Mouse (Mus musculus): ENCODE data around the gene Txn1. TPM values are rescaled to one million over a fixed set of nuclear protein-coding genes. Genes with fewer than 3 reads are reported as not detected.
A peak's percentile ranks its signal among the peaks of the same experiment; 100 is the strongest.

Gene Txn1
- 443 and 451 TPM in 2 replicates for polyA plus RNA-seq (2014; fragmentation: Nextera tagmentation; extraction: Ambion mirVana)

DNA sequence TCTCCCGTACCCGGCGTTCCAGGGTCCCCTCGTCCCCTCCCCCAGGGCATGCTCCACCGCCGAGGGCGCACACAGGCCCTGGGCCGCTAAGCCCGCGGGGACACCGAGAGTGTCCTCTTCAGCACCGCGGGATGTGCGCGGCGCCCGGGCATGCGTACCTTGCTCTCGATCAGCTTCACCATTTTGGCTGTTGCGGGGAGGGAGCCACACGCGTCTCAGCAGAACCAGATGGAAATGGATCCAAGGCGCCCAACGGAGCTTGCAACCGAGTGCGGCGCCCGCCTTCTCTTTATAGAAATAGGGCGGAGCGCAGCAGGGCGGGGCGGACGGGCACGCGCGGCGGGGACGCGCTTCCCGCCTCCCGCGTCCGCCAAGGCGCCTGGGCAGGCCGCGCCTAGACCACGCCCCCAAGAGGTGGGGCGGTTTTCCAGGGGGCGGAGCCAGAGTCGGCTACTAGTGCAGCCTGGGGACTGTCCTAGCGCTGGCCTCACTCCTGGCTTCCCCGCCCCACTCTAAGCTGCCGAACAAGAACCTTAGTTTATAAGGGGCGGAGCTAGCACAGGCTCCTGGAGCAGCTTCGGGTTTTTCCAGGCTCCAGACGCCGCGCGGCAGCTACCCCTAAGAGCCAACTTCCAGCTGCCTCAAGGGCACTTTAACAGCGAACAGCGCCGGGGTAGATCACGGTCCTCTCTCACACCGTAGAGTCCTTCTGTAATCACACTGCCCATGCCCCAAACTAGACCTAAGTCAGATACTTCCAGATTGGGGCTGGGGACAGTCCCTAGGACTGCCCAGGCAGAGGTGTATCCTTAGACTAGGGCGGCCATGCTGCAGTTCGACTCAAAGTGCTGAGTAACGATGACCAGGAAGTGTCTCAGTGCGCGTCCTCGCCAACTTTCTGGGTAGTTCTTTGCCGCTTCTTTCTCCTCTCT lies at the start of gene Txn1:
Gene Txn1 (minus strand): TSS at position 383 of the 932 bp plus-strand sequence.
- ATAC-seq (replicated peaks; ENCODE audit: insufficient number of reproducible peaks, low FRiP score, low TSS enrichment, low read depth) (peak; percentile 99), DNase-seq (ENCODE audit: low spot score) (peak; percentile 99)
- Histone ChIP-seq H3K27me3 (ENCODE audit: control insufficient read depth, insufficient read depth, low read length) (no peaks in the 10 kb centered on the region), H3K9me3 (replicated peaks; ENCODE audit: control insufficient read depth, low read length) (no peaks in the 10 kb centered on the region), H3K36me3 (replicated peaks; ENCODE audit: control insufficient read depth, insufficient read depth, low read depth, low read length) (peaks cover 4% of the 10 kb centered on the region; the same call in 1 of the 2 replicates), H3K27ac (replicated peaks; ENCODE audit: low read depth, low read length) (peak within 1 kb of the TSS; percentile 71), H3K9ac (replicated peaks; ENCODE audit: low read length) (peak within 1 kb of the TSS; percentile 63), H3K4me2 (ENCODE audit: low read depth, low read length) (peak within 1 kb of the TSS; percentile 62), H3K4me3 (ENCODE audit: low read depth, low read length) (peak within 1 kb of the TSS; percentile 81), H3K4me1 (ENCODE audit: control insufficient read depth, insufficient read depth, low read length) (no peaks in the 10 kb centered on the region; the same call in 1 of the 2 replicates)
- 0% methylated on average over 70 of the region's 71 CpGs for WGBS

GRCm38 (mm10) chr4:58003501-58003900 lies 47.3 kb upstream of the Txn1 start:
- 59% methylated on average over 3 of the region's 3 CpGs for WGBS
- Histone ChIP-seq H3K27me3 (ENCODE audit: control insufficient read depth, insufficient read depth, low read length) (no peaks in the 10 kb centered on the region), H3K27ac (replicated peaks; ENCODE audit: low read depth, low read length) (no peak overlapping the region), H3K4me2 (ENCODE audit: low read depth, low read length) (no peak overlapping the region), H3K4me1 (ENCODE audit: control insufficient read depth, insufficient read depth, low read length) (no peaks in the 10 kb centered on the region), H3K9me3 (replicated peaks; ENCODE audit: control insufficient read depth, low read length) (no peaks in the 10 kb centered on the region), H3K4me3 (ENCODE audit: low read depth, low read length) (no peak overlapping the region), H3K9ac (replicated peaks; ENCODE audit: low read length) (no peak overlapping the region), H3K36me3 (replicated peaks; ENCODE audit: control insufficient read depth, insufficient read depth, low read depth, low read length) (no peaks in the 10 kb centered on the region)
- ATAC-seq (replicated peaks; ENCODE audit: insufficient number of reproducible peaks, low FRiP score, low TSS enrichment, low read depth) (no peak), DNase-seq (ENCODE audit: low spot score) (no peak)

- DNase-seq (ENCODE audit: low spot score) (no peak), ATAC-seq (replicated peaks; ENCODE audit: insufficient number of reproducible peaks, low FRiP score, low TSS enrichment, low read depth) (no peak)
- no peak overlapping the region for H3K4me3 ChIP-seq (ENCODE audit: low read depth, low read length)
- no peak overlapping the region for H3K9ac ChIP-seq (replicated peaks; ENCODE audit: low read length)
- H3K4me2 ChIP-seq (ENCODE audit: low read depth, low read length) = no peak overlapping the region
- H3K9me3 ChIP-seq (replicated peaks; ENCODE audit: control insufficient read depth, low read length) = no peaks in the 10 kb centered on the region
- H3K4me1 ChIP-seq (ENCODE audit: control insufficient read depth, insufficient read depth, low read length) = no peaks in the 10 kb centered on the region
- 78% methylated on average over 1 of the region's 1 CpGs for WGBS
- no peaks in the 10 kb centered on the region for H3K27me3 ChIP-seq (ENCODE audit: control insufficient read depth, insufficient read depth, low read length)
- H3K27ac ChIP-seq (replicated peaks; ENCODE audit: low read depth, low read length) = no peak overlapping the region
- no peaks in the 10 kb centered on the region for H3K36me3 ChIP-seq (replicated peaks; ENCODE audit: control insufficient read depth, insufficient read depth, low read depth, low read length)
These were observed 35.2 kb upstream of the Txn1 start for GRCm38 (mm10) chr4:57991425-57991824.

DNA sequence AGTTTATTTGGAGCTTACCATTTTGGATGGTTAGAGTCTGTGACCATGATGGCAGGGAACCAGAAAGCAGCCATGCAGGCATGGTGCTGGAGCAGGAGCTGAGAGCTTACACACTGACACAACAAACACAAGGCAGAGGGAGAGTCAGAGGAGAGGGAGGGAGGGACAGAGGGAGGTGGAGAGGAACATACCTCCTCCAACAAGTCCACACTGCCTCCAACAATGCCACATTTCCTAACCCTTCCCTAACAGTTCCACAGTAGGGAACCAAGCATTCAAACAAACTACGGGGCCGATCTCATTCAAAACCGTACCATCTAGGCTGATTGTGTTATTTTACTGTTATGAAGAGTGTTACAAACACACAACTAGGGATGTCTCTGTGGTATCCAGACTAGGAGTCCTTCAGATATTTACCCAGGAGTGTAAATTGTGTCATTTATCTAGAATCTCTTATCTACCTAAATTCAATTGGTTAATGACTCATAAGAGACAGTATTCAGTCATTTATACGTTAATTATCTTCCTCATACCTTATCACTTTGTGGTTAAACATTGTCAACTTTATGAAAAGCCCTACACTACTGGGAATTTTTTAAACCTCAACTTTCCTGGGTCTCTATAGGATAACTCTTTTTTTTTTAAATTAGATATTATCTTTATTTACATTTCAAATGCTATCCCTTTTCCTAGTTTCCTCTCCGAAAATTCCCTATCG lies 18.3 kb upstream of the Txn1 start:
- Histone ChIP-seq H3K4me2 (ENCODE audit: low read depth, low read length) (no peak overlapping the region), H3K9me3 (replicated peaks; ENCODE audit: control insufficient read depth, low read length) (no peaks in the 10 kb centered on the region), H3K27me3 (ENCODE audit: control insufficient read depth, insufficient read depth, low read length) (no peaks in the 10 kb centered on the region), H3K9ac (replicated peaks; ENCODE audit: low read length) (no peak overlapping the region), H3K27ac (replicated peaks; ENCODE audit: low read depth, low read length) (no peak overlapping the region), H3K4me1 (ENCODE audit: control insufficient read depth, insufficient read depth, low read length) (no peaks in the 10 kb centered on the region), H3K4me3 (ENCODE audit: low read depth, low read length) (no peak overlapping the region), H3K36me3 (replicated peaks; ENCODE audit: control insufficient read depth, insufficient read depth, low read depth, low read length) (no peaks in the 10 kb centered on the region)
- no peak for ATAC-seq (replicated peaks; ENCODE audit: insufficient number of reproducible peaks, low FRiP score, low TSS enrichment, low read depth)
- 91% methylated on average over 6 of the region's 6 CpGs for whole genome bisulfite sequencing
- no peak for DNase-seq (ENCODE audit: low spot score)

DNA sequence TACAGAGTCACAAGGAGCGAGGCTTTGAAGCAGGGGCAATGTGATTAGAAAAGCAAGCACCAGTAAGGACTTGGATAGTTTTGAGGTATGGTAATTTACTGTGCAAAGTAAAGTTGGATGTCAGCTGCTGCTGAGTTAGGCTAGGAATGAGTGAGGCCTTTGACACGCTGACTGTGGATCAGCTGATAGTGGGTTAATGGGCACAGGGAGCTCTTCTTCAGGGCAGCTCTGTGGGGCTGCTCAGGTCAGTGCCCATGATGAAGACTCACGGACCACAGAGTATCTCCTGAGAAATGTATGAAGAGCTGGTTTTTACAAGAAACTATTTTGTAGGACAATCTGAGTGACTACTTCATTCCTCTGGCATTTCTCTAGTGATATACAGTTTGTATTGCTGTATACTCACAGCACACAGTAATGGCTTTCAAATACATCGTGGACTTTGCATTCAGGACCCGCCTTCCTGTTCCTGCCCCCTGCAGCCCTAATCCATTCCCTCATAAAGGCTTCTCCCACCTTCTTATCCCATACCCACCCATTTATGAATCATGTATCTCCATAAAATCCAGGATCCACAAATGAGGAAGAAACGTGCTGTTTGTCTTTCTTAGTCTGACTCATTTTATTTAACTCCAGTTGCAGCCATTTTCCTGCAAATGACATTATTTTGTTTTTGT lies 17.5 kb upstream of the Txn1 start:
- no peaks in the 10 kb centered on the region for H3K27me3 ChIP-seq (ENCODE audit: control insufficient read depth, insufficient read depth, low read length)
- no peak for DNase-seq (ENCODE audit: low spot score)
- H3K4me2 ChIP-seq (ENCODE audit: low read depth, low read length) = no peak overlapping the region
- no peak overlapping the region for H3K4me3 ChIP-seq (ENCODE audit: low read depth, low read length)
- WGBS = 81% methylated on average over 6 of the region's 6 CpGs
- H3K4me1 ChIP-seq (ENCODE audit: control insufficient read depth, insufficient read depth, low read length) = no peaks in the 10 kb centered on the region
- H3K27ac ChIP-seq (replicated peaks; ENCODE audit: low read depth, low read length) = no peak overlapping the region
- H3K9ac ChIP-seq (replicated peaks; ENCODE audit: low read length) = no peak overlapping the region
- H3K9me3 ChIP-seq (replicated peaks; ENCODE audit: control insufficient read depth, low read length) = no peaks in the 10 kb centered on the region
- H3K36me3 ChIP-seq (replicated peaks; ENCODE audit: control insufficient read depth, insufficient read depth, low read depth, low read length) = no peaks in the 10 kb centered on the region
- no peak for ATAC-seq (replicated peaks; ENCODE audit: insufficient number of reproducible peaks, low FRiP score, low TSS enrichment, low read depth)

- H3K9me3 ChIP-seq (replicated peaks; ENCODE audit: control insufficient read depth, low read length) = no peaks in the 10 kb centered on the region
- no peak overlapping the region for H3K4me3 ChIP-seq (ENCODE audit: low read depth, low read length)
- DNase-seq (ENCODE audit: low spot score) (no peak), ATAC-seq (replicated peaks; ENCODE audit: insufficient number of reproducible peaks, low FRiP score, low TSS enrichment, low read depth) (no peak)
- H3K4me2 ChIP-seq (ENCODE audit: low read depth, low read length) = no peak overlapping the region
- no peaks in the 10 kb centered on the region for H3K36me3 ChIP-seq (replicated peaks; ENCODE audit: control insufficient read depth, insufficient read depth, low read depth, low read length)
- H3K27ac ChIP-seq (replicated peaks; ENCODE audit: low read depth, low read length) = no peak overlapping the region
- H3K4me1 ChIP-seq (ENCODE audit: control insufficient read depth, insufficient read depth, low read length) = no peaks in the 10 kb centered on the region
- no peak overlapping the region for H3K9ac ChIP-seq (replicated peaks; ENCODE audit: low read length)
- no peaks in the 10 kb centered on the region for H3K27me3 ChIP-seq (ENCODE audit: control insufficient read depth, insufficient read depth, low read length)
These were observed 14.1 kb upstream of the Txn1 start for GRCm38 (mm10) chr4:57970285-57970684.

DNA sequence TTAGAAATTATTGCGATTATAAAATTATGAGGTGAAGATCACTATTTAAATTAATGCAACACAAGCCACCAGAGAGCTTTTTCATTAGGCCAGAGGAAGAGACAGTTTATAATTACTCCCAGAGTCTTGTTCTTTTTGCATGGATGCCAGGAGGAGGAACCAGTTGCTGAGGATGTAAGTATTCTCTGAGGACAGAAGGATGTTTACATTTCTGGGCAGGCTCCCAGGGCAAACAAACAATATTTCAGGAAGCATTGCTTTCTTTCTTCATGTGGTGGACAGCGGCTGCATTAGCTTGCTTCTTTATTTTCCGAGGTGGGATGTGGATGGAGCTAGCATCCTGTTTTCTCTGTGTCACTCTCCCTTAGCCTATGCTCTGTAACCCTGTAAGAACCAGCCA lies 11.0 kb upstream of the Txn1 start:
- H3K9ac ChIP-seq (replicated peaks; ENCODE audit: low read length) = no peak overlapping the region
- H3K4me3 ChIP-seq (ENCODE audit: low read depth, low read length) = no peak overlapping the region
- WGBS = 61% methylated on average over 3 of the region's 3 CpGs
- no peak overlapping the region for H3K27ac ChIP-seq (replicated peaks; ENCODE audit: low read depth, low read length)
- H3K9me3 ChIP-seq (replicated peaks; ENCODE audit: control insufficient read depth, low read length) = no peaks in the 10 kb centered on the region
- H3K27me3 ChIP-seq (ENCODE audit: control insufficient read depth, insufficient read depth, low read length) = no peaks in the 10 kb centered on the region
- no peak for DNase-seq (ENCODE audit: low spot score)
- H3K36me3 ChIP-seq (replicated peaks; ENCODE audit: control insufficient read depth, insufficient read depth, low read depth, low read length) = no peaks in the 10 kb centered on the region
- ATAC-seq (replicated peaks; ENCODE audit: insufficient number of reproducible peaks, low FRiP score, low TSS enrichment, low read depth) = no peak
- no peak overlapping the region for H3K4me2 ChIP-seq (ENCODE audit: low read depth, low read length)
- no peaks in the 10 kb centered on the region for H3K4me1 ChIP-seq (ENCODE audit: control insufficient read depth, insufficient read depth, low read length)

All from embryonic facial prominence, embryonic 11.5 days (tissue).